Mouse (Mus musculus) myocyte (in vitro differentiated cells): ENCODE data around the gene Whamm.

ENCODE experiments used
- CEBPB ChIP-seq: IDR thresholded peaks from 2 replicates; pipeline ENCODE4 v1.6.1; 2011; ENCODE audit warnings: mild to moderate bottlenecking, moderate library complexity; ENCODE audit not compliant: poor library complexity, insufficient read depth, severe bottlenecking
- E2F4 ChIP-seq: IDR thresholded peaks from one replicate; pipeline ENCODE4 v1.6.1; 2011; ENCODE audit warnings: mild to moderate bottlenecking, control low read depth, moderate library complexity; ENCODE audit not compliant: insufficient read depth
- MYOD1 ChIP-seq, 3 experiments: IDR thresholded peaks; one replicate each; pipeline ENCODE4 v1.6.1; 2011; ENCODE audit warnings: control low read depth in 2 of 3, low read depth in 2 of 3, mild to moderate bottlenecking in 2 of 3, moderate library complexity in 1 of 3; ENCODE audit not compliant: insufficient read length in 2 of 3, control insufficient read depth in 1 of 3
- POLR2A ChIP-seq: IDR thresholded peaks from one replicate; pipeline ENCODE4 v1.6.1; 2011; ENCODE audit warnings: low read depth, mild to moderate bottlenecking, control low read depth, moderate library complexity; ENCODE audit not compliant: insufficient read length
- POLR2AphosphoS2 ChIP-seq: IDR thresholded peaks from one replicate; pipeline ENCODE4 v1.6.1; 2011; ENCODE audit warnings: low read depth, control low read depth; ENCODE audit not compliant: insufficient read length
- SRF ChIP-seq: IDR thresholded peaks from one replicate; pipeline ENCODE4 v1.6.1; 2011; ENCODE audit warnings: low read depth; ENCODE audit not compliant: control insufficient read depth, insufficient read length
- USF1 ChIP-seq: IDR thresholded peaks from one replicate; pipeline ENCODE4 v1.6.1; 2011; ENCODE audit warnings: low read depth, mild to moderate bottlenecking, control low read depth, moderate library complexity

DNA sequence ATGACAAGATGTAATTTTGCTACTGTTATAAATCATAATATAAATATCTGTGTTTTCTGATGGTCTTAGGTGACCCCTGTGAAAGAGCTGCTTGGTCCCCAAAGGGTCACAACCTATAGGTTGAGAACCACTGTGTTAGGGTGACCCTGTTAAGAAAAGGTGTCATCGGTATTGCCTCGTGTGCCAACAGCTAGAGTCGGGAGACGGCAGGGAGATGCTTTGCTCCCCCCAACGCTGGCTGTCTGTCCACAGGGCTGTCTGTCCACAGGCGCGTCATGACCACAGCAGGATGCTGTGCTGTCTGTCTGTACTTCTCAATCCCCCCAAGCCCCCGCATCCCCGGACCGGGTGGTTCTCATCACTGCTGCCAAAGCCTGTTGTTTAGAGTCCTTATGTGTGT lies 4.5 kb downstream of the Whamm start:
- TF ChIP-seq CEBPB, result no peak
- TF ChIP-seq POLR2A, result no peak
- no peak for TF ChIP-seq POLR2AphosphoS2
- no peak for TF ChIP-seq E2F4
- no peak for TF ChIP-seq MYOD1 (IDR thresholded peaks at IDR 0.05; ENCODE audit: control insufficient read depth in 1 of 3, insufficient read length in 2 of 3, low read depth in 2 of 3)
- no peak for TF ChIP-seq USF1
- TF ChIP-seq SRF, result no peak
